In genomic region chr16:13012863-13013262, GRCm38 (mm10) we compare ENCODE assay signal across 26 mouse cellular contexts.
DNase-seq lines count a peak whose midpoint lies in the region; ATAC-seq and TF ChIP-seq lines count a peak whose summit lies in the region.
"Had no signal": no experiment of that assay in that cellular context is flagged by ENCODE, and none has a peak within 500 bp of the region (broad histone marks: within the 10 kb centered on the region; RNA-seq: fewer than 3 reads in every experiment).

No protein-coding gene starts in this region.

- peak; percentile 54; the same call in 1 of the 2 replicates for ATAC-seq in common myeloid progenitor, adult 5-6 weeks (replicated peaks; ENCODE audit: low read depth, poor library complexity, severe bottlenecking)
- ATAC-seq: activated CD4-positive, CD25-positive, alpha-beta regulatory T cell, adult 4 months; forebrain, embryonic 13.5 days; forebrain, embryonic 16.5 days; hindbrain, postnatal 0 days; inflammation-experienced regulatory T-cells, adult 6 months; intestine, embryonic 16.5 days had no signal

- H3K4me3 ChIP-seq in MEL (ENCODE audit: control insufficient read depth in 1 of 2, insufficient read depth in 1 of 2, low read depth in 2 of 2, low read length in 2 of 2): no peak overlapping the region
- H3K4me3 ChIP-seq: forebrain, embryonic 10.5 days; forebrain, embryonic 13.5 days; gastrocnemius, adult 2 months; heart, embryonic 12.5 days; heart, embryonic 15.5 days had no signal

- no peak overlapping the region for H3K9ac ChIP-seq in MEL (ENCODE audit: control insufficient read depth, low read depth, low read length, poor library complexity, severe bottlenecking)
- H3K9ac ChIP-seq: forebrain, embryonic 13.5 days; heart, embryonic 12.5 days; heart, embryonic 15.5 days; hindbrain, embryonic 14.5 days had no signal

- peak; percentile 68 for DNase-seq in 416B (ENCODE audit: low read depth)
- DNase-seq in MEL (ENCODE audit: low read depth, low spot score): peak; percentile 46
- no peak for DNase-seq in cerebellum, adult 11-12 months
- no peak for DNase-seq in frontal cortex, postnatal 25 days (ENCODE audit: low spot score in 2 of 2)
- no peak for DNase-seq in cerebellum, adult 9-10 months
- DNase-seq: adrenal gland, postnatal 10 days; adrenal gland, postnatal 36 days; cerebellum, adult 2 months; cerebellum, postnatal 10 days; cerebellum, postnatal 36 days; gastrocnemius, adult 2 months; gastrocnemius, postnatal 14 days; heart, adult 11 months; heart, postnatal 10 days; heart, postnatal 36 days had no signal

- no peak for TF ChIP-seq EP300 in MEL (IDR thresholded peaks at IDR 0.05; ENCODE audit: low read depth in 1 of 2, low read length in 2 of 2)

- H3K4me1 ChIP-seq in MEL (ENCODE audit: control insufficient read depth in 1 of 2, insufficient read depth in 2 of 2, low read length in 2 of 2): no peaks in the 10 kb centered on the region
- H3K4me1 ChIP-seq: heart, embryonic 12.5 days; heart, embryonic 15.5 days had no signal

- no peak for TF ChIP-seq RAD21 in MEL (IDR thresholded peaks at IDR 0.05; ENCODE audit: low read depth, low read length)

- no peaks in the 10 kb centered on the region for H3K79me2 ChIP-seq in MEL (ENCODE audit: control insufficient read depth, insufficient read depth, low read length, poor library complexity)

- no peak for TF ChIP-seq POLR2A in MEL (IDR thresholded peaks at IDR 0.05; ENCODE audit: control insufficient read depth in 1 of 2, insufficient read depth in 1 of 2, low read depth in 1 of 2, low read length in 2 of 2, poor library complexity in 1 of 2)

- H3K36me3 ChIP-seq in MEL (ENCODE audit: control insufficient read depth in 1 of 2, insufficient read depth in 2 of 2, low read length in 2 of 2): no peaks in the 10 kb centered on the region
- H3K36me3 ChIP-seq: forebrain, embryonic 10.5 days; heart, embryonic 12.5 days; heart, embryonic 15.5 days had no signal

- TF ChIP-seq CTCF in MEL (IDR thresholded peaks at IDR 0.05 in 2 of 3, conservative IDR thresholded peaks at IDR 0.05 in 1 of 3; ENCODE audit: control insufficient read depth in 1 of 3, insufficient read depth in 1 of 3, low read depth in 2 of 3, low read length in 3 of 3, poor library complexity in 1 of 3, severe bottlenecking in 1 of 3): no peak

- H3K9me3 ChIP-seq in MEL (replicated peaks; ENCODE audit: insufficient read depth, low read length): no peaks in the 10 kb centered on the region
- H3K9me3 ChIP-seq: forebrain, embryonic 10.5 days; forebrain, embryonic 13.5 days; heart, embryonic 12.5 days; heart, embryonic 15.5 days had no signal

- H3K27ac ChIP-seq in MEL (ENCODE audit: control insufficient read depth, low read depth, low read length): no peak overlapping the region
- H3K27ac ChIP-seq: forebrain, embryonic 10.5 days; forebrain, embryonic 13.5 days; gastrocnemius, adult 2 months; heart, embryonic 15.5 days; hindbrain, embryonic 14.5 days; hindbrain, postnatal 0 days had no signal

- H3K27me3 ChIP-seq in MEL (ENCODE audit: control insufficient read depth in 1 of 2, insufficient read depth in 2 of 2, low read length in 2 of 2): no peaks in the 10 kb centered on the region
- H3K27me3 ChIP-seq: forebrain, embryonic 13.5 days; heart, embryonic 12.5 days; heart, embryonic 15.5 days had no signal

TF ChIP-seq in MEL, 35 proteins besides CTCF, POLR2A, EP300 and RAD21:
- TF ChIP-seq ETS1 (IDR thresholded peaks at IDR 0.05; ENCODE audit: low read depth, low read length): no peak
- no peak for TF ChIP-seq MAX (IDR thresholded peaks at IDR 0.05; ENCODE audit: low read length)
- no peak for TF ChIP-seq TBP (IDR thresholded peaks at IDR 0.05; ENCODE audit: low read depth, low read length)
- no peak for TF ChIP-seq E2F4 (IDR thresholded peaks at IDR 0.05; ENCODE audit: borderline replicate concordance, low read depth, low read length)
- TF ChIP-seq UBTF (IDR thresholded peaks at IDR 0.05; ENCODE audit: borderline replicate concordance, insufficient read depth, low read depth, low read length): no peak
- no peak for TF ChIP-seq SMC3 (IDR thresholded peaks at IDR 0.05; ENCODE audit: low read depth, low read length)
- TF ChIP-seq CHD1 (IDR thresholded peaks at IDR 0.05; ENCODE audit: low read depth, low read length): no peak
- TF ChIP-seq USF2 (IDR thresholded peaks at IDR 0.05; ENCODE audit: borderline replicate concordance in 1 of 2, insufficient read depth in 1 of 2, low read depth in 1 of 2, low read length in 2 of 2): no peak
TF ChIP-seq in MEL: peak in this region for 0.

Comparison
In these comparisons a context has a peak if more than half of its experiments do, and no peak if none do; other contexts are left out.
1. DNase-seq: peak in 416B (single experiment) and MEL (single experiment); none in cerebellum, adult 11-12 months (single experiment), frontal cortex, postnatal 25 days (0 of 2) and cerebellum, adult 9-10 months (single experiment).